Mouse (Mus musculus): ENCODE data around the gene Gm20458.
A peak's percentile ranks its signal among the peaks of the same experiment; 100 is the strongest.

The Gm20458 gene

DNA sequence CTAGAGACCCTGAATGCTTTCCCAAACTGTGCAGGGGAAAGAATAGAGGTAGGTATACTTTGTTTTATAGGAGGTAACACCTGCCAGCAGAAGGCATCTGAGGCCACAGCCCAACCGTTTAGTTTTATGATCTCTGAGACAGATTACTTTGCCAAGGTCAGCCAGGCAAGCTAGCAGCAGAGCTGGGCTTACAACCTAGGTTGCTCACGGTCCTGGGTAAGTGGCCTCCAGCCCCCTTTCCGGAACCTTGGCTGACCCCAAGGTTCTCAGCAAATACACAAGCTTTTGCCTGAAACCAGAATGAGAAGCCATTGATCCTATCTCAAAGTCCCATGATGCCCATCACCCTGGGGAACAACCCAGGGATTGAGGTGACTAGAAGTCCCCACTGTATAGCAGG, 26.1 kb upstream of the Gm20458 start:
- no peak for DNase-seq (ENCODE audit: extremely low spot score, low spot score)

DNA sequence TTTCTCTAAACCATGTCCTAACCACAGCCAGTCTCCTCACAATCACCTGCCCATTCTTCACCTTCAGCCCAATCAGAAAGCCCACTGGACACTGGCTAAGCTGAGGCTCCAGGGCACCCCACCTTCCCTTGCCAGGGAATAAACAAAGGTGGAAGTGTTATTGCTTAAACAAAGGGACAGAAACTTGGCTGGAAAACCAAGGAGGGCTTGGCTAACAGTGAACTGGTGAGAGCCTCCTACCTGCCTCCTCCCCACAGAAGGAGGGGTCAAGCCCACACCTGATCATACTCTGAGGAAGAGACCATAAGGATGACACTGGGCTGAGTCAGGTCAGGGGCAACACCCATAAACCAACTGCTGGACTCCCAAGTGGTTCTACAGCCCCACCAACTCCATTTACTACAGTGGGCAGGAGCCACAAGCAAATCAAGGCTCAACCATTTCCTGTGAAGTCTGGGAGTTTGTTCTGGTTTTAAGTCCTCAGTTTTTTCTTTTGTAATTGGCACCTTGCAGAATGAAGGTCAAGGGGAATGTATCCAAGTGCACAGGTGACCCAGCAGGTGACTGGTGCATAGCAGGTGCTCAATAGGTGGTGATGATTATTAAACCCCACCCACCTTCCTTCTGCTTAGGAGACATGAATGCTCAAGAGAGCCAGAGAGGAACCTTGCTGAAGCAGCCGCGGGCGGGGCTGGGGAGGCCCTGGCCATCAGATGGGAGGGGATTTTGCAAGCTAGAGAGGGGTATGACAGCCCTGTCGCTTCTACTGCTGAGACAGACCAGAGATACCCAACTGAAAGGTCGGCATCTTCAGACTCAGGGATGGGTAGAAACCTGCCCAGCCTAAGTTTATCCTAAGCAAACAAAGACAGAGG, 25.3 kb upstream of the Gm20458 start:
- no peak for DNase-seq (ENCODE audit: extremely low spot score, low spot score)

DNA sequence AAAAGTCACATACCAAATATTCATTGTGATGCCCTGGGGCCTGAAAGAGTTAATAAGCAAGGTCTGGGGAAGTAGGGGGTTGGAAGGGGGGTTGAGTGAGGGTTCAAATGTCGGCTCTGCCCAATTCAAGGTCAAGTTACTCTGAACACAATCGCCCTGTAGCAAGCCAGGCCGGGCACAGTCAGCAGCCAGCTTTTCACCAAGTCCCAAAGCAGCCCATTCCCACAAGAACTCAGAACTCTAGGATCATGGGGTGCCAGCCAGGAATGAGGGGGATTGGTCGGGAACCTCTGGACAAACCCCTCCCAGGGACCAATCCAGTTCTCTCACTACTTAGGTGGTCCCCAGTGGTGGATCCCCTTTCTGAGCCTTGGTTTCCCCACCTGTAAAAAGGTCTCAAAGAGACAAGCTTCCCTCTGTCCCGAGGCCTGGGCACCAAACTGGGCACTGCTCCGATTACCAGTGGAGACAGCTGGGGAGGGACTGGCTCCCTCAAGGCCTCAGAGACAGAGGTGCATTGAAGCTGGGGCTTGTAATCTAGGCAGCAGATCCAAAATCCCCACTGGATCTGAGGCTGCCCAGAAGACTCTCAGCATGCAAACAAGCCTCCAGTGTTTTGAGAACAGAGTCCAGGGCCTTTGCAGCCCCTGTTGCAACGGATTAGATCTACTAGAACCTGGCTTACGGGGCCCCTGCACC, 24.4 kb upstream of the Gm20458 start:
- DNase-seq (ENCODE audit: extremely low spot score, low spot score), result no peak

DNA sequence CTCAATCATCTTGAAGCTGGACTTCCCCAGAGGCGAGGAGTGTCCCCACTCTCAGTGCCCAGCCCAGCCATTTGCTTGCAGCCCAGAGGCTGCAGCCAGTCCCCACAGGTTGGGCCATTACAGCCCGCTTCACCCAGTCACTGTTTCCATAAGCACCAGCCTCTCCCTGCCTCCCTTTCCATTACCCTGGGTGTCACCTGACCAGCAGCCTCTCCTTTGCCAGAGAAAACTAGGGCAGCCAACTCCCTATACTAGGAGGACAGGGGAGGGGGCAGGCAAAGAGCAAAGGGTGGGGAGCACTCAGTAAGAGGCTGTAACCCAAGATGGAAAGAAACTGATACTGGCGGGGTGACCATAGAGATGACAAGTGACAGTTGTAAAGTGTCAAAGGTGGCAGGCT, 23.8 kb upstream of the Gm20458 start:
- no peak for DNase-seq (ENCODE audit: extremely low spot score, low spot score)

GRCm38 (mm10) chr2:164437710-164438109, 23.1 kb upstream of the Gm20458 start:
- DNase-seq (ENCODE audit: extremely low spot score, low spot score), result no peak

DNA sequence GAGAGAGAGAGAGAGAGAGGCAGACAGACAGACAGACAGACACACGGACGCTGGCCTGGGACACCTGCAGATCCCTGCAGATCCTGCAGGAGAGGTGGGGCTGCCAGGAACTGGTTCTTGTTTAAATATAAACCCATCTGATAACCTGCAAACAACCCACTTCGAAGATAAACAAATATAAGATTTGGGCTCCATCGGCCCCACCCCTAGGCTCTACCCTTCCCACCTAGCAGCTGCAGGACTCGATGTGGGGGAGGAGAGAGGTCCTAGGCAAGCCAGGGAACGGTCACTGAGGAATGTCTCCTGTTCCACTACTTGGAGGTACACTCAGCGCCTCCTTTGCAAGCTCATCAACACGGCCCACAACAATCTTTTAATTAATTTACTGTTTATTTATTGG, 22.5 kb upstream of the Gm20458 start:
- no peak for DNase-seq (ENCODE audit: extremely low spot score, low spot score)

DNA sequence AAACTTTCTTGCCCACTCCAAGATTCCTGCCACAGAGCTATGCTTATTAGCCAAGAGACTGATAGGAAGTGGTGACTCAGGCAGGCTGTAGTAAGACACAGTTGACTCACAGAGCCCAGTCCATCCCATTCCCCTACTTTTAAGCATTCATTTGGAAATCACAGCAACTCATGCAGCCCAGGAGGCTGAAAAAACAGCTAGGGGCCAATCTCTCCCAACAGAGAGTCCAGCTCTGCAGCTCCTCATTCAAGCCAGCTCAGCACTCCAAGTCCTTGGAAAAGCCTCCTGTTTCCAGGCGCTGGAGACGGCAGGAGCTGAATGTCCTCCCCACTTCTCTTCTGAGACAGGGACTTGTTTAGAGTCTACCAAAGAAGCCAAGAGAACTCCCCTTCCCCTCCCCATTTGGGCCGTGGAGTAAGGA, 21.8 kb upstream of the Gm20458 start:
- no peak for DNase-seq (ENCODE audit: extremely low spot score, low spot score)

DNA sequence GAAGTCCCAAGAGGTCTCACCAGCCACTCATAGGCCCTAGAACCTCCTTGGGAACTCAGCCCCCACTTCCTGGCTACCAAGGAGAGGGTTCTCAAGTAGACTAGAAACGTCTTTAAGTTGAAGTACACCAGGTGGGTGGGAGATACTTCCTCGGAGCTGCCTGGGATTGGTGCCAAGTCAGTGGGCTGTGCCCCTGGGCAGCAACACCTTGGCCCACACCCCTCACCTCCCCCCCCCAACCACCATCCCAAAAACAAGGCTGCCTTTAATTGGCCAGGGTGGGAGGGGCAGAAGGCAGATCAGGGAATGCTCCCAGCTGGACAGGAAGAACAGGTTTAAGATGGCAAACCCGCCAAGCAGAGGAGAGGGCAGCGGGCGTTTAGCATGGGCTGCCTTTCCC, 20.5 kb upstream of the Gm20458 start:
- DNase-seq (ENCODE audit: extremely low spot score, low spot score), result no peak

GRCm38 (mm10) chr2:164441155-164441554, 19.6 kb upstream of the Gm20458 start:
- DNase-seq (ENCODE audit: extremely low spot score, low spot score), result no peak

- DNase-seq (ENCODE audit: extremely low spot score, low spot score), result no peak
These were observed 19.0 kb upstream of the Gm20458 start for GRCm38 (mm10) chr2:164441731-164442130.

DNA sequence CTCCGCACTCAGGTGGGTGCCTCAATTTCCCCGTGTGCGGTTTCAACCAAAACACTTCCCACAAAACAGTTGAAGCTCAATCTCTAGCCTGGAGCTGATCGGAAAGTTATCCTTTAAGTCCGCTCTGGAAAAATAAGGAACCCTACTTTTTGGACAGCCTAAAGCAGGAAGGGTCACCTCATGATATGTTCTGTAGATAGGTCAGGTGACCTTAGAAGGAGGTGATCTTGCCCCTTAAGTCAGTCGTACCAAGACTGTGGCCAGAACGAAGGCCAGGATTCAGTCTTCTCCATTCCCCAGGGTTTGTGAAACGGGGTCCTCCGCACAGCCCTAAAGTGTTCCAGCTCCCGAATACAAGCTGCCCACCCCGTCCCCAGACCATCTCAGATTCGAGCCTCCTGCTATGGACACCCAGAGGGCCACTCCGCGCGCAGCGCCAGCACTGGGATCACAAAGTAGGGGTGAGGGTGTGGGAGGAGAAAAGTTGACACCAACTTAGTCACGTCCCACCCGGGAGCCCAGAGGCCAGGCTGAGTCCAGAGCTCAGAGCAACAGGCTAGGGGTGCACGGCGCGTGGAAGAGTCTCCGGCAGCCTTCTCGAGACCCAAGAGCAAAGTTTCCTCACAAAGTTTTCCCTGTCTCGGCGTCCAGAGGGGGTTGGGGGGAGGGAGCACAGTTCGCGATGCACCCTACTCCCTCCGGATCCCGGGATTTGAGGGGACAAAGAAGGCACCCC, 18.3 kb upstream of the Gm20458 start:
- no peak for DNase-seq (ENCODE audit: extremely low spot score, low spot score)

GRCm38 (mm10) chr2:164443051-164443437, 17.7 kb upstream of the Gm20458 start:
- DNase-seq (ENCODE audit: extremely low spot score, low spot score), result peak; percentile 86

GRCm38 (mm10) chr2:164443460-164444000, 17.2 kb upstream of the Gm20458 start, which contains the start of gene Sdc4:
TSS of gene Sdc4 (minus strand) at chr2:164443887.
- DNase-seq (ENCODE audit: extremely low spot score, low spot score), result no peak

GRCm38 (mm10) chr2:164444701-164445100, 16.1 kb upstream of the Gm20458 start:
- no peak for DNase-seq (ENCODE audit: extremely low spot score, low spot score)

GRCm38 (mm10) chr2:164445399-164446085, 15.2 kb upstream of the Gm20458 start:
- DNase-seq (ENCODE audit: extremely low spot score, low spot score), result no peak

DNA sequence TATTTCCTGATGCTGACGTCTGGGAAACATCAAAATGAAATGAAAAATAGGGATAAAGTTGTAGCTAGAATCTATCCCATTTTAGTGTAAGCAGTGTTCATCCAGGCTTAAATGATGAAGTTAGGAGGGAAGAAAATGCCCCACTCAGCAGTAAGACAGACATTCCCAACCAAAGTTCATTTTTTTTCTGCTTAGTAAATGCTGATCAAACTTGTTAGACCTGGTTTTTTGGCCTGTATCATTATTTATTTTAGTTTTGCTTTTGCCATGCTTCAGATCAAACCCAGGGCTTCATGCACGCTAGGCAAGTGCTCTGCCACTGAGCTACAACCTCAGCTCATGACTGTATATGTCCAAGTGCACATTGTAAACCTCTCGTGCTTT, 14.7 kb upstream of the Gm20458 start:
- DNase-seq (ENCODE audit: extremely low spot score, low spot score), result no peak

GRCm38 (mm10) chr2:164448140-164448539, 12.6 kb upstream of the Gm20458 start:
- DNase-seq (ENCODE audit: extremely low spot score, low spot score), result no peak

DNA sequence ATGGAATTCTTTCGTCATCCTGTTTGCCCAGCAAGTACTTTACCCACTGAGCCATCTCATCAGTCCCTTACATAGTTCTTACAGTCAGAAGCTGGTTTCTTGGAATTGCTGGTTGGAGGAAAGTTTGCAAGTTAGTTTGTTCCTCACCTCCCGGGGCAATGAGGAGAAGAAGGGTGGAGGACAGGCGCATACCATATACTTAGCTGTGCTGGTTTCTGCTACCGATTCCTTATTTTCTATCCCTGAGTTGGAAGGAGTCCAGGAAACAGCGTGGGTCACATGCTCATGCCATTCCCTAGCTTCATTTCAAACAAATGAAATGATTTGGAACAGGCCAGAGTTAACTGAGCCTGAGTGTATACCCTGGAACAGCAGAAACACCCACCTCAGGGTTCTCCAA, 11.8 kb upstream of the Gm20458 start:
- DNase-seq (ENCODE audit: extremely low spot score, low spot score), result no peak

DNA sequence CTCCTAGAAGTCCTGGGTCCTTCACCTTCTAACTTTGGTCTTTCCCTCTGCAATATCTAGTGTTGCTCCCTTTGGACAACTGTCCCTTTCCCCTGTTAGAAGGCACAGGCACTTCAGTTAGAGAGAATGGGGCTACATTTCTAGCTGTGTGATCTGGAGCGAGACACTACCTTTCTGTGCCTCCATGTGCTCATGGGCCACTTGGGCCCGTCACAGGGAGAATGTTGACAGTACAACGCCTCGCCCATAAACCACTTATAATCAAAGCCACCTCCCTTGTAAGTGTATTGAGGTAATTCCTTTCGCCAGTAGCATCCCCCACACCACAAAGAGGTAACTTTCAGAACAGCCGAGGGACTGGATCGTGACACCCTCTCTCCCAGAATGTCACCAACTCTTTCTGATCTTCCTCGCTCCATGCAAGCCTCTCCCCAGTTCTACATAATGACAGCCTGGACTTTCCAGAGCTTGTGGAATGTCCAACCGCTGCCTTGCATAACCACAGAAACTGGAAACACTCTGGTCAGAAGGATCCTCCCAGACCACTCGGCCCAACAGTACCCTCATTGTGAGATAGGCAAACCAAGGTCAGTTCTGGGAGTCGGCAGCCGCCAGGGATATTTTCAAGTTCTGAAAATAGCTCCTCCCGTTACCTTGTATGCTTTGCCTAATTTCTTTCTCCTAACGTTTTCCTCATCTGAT, 11.3 kb upstream of the Gm20458 start:
- DNase-seq (ENCODE audit: extremely low spot score, low spot score), result no peak

- DNase-seq (ENCODE audit: extremely low spot score, low spot score), result peak; percentile 53
These were observed 8.6 kb upstream of the Gm20458 start for GRCm38 (mm10) chr2:164452000-164452676.
